Mouse (Mus musculus): ENCODE measurements around the gene Paip2b. TPM values are rescaled to one million over a fixed set of nuclear protein-coding genes. Genes with fewer than 3 reads are reported as not detected.

Paip2b gene
- total RNA-seq, 2 experiments from 2014 or later: 8.7 to 12.7 TPM

Other genes starting within 250 kb of the Paip2b start
- gene Clec4f, start 175.6 kb downstream of the Paip2b start, total RNA-seq (2015): not detected in 2 replicates
- not detected in 2 replicates for gene Clec4f, start 175.6 kb downstream of the Paip2b start, total RNA-seq (2017)
- gene Cd207, start 153.9 kb downstream of the Paip2b start, total RNA-seq (2015): not detected in 2 replicates
- not detected in 2 replicates for gene Cd207, start 153.9 kb downstream of the Paip2b start, total RNA-seq (2017)
- gene Vax2, start 120.5 kb downstream of the Paip2b start, total RNA-seq (2015): not detected in 2 replicates
- not detected in 2 replicates for gene Vax2, start 120.5 kb downstream of the Paip2b start, total RNA-seq (2017)
- gene Atp6v1b1, start 88.8 kb downstream of the Paip2b start, total RNA-seq (2015): not detected in 2 replicates
- gene Atp6v1b1, start 88.8 kb downstream of the Paip2b start, total RNA-seq (2017): not detected in 2 replicates
- not detected in 2 replicates for gene Ankrd53, start 69.1 kb downstream of the Paip2b start, total RNA-seq (2015)
- not detected in 2 replicates for gene Ankrd53, start 69.1 kb downstream of the Paip2b start, total RNA-seq (2017)
- 57.5 TPM in 2 replicates for gene Tex261, start 55.9 kb downstream of the Paip2b start, total RNA-seq (2015)
- 36.5 and 39.8 TPM in 2 replicates for gene Tex261, start 55.9 kb downstream of the Paip2b start, total RNA-seq (2017)
- 19.7 and 21.5 TPM in 2 replicates for gene Nagk, start 36.8 kb downstream of the Paip2b start, total RNA-seq (2015)
- gene Nagk, start 36.8 kb downstream of the Paip2b start, total RNA-seq (2017): 12.4 and 13.2 TPM in 2 replicates
- 142 and 181 TPM in 2 replicates for gene Zfp638, start 35.4 kb upstream of the Paip2b start, total RNA-seq (2015)
- gene Zfp638, start 35.4 kb upstream of the Paip2b start, total RNA-seq (2017): 114 and 156 TPM in 2 replicates
- gene Dysf, start 176.8 kb upstream of the Paip2b start, total RNA-seq (2015): not detected in 2 replicates
- not detected in 2 replicates for gene Dysf, start 176.8 kb upstream of the Paip2b start, total RNA-seq (2017)

Data from megakaryocyte progenitor cell, adult 5-6 weeks (primary cell).